Mouse (Mus musculus): ENCODE measurements around the gene Alppl2.

Gene Alppl2

GRCm38 (mm10) chr1:87089828-87090227 is at the start of gene Alppl2:
Alppl2 (minus strand) TSS chr1:87089928.
- no peak for DNase-seq (ENCODE audit: low read depth)

DNA sequence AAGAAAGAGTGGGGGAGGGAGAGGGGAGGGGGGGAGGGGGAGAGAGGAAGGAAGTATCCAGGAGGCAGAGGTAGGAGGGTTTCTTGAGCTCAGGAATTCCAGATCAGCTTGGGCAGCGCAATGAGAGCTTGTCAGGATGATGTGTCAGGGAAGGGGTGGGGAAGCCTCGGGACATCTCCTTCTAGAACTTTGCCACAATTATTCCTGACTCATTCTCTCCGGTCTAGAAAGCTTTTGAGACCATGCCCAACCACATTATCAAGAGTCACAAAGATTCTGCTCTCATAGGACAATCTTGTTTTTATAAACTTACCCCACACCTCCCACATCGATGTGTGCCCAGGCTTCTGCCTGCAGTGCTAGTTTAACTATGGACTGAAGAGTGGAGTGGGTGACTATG is 42.1 kb upstream of the Alppl2 start:
- peak; percentile 11 for DNase-seq (ENCODE audit: low read depth)

GRCm38 (mm10) chr1:87127206-87128030 is 37.7 kb upstream of the Alppl2 start:
- DNase-seq (ENCODE audit: low read depth), result no peak

GRCm38 (mm10) chr1:87124673-87125072 is 34.9 kb upstream of the Alppl2 start, which contains the start of gene Akp3:
Akp3 (plus strand) TSS chr1:87124973.
- DNase-seq (ENCODE audit: low read depth), result no peak

GRCm38 (mm10) chr1:87114784-87115183 is 25.1 kb upstream of the Alppl2 start:
- DNase-seq (ENCODE audit: low read depth), result no peak

GRCm38 (mm10) chr1:87111719-87112354 is 22.1 kb upstream of the Alppl2 start:
- no peak for DNase-seq (ENCODE audit: low read depth)

- DNase-seq (ENCODE audit: low read depth), result no peak
Measured at GRCm38 (mm10) chr1:87108564-87108963, 18.8 kb upstream of the Alppl2 start.

GRCm38 (mm10) chr1:87106536-87106935 is 16.8 kb upstream of the Alppl2 start:
- DNase-seq (ENCODE audit: low read depth), result no peak

DNA sequence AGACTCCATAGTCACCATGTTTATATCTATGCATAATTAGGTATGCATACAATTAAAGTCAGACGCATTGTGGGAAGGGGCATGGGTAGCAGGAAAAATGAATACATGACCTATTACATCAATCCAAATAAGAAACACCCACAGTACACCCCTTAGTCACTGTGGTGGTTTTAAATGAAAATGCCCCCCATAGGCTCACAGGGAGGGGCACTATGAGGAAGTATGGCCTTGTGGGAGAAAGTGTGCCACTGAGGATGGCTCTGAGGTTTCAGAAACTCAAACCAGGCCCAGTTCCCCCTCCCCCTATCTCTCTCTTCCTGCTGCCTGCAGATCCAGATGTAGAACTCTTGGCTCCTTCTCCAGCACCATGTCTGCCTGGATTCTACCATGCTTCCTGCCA is 14.2 kb upstream of the Alppl2 start:
- DNase-seq (ENCODE audit: low read depth), result no peak

DNA sequence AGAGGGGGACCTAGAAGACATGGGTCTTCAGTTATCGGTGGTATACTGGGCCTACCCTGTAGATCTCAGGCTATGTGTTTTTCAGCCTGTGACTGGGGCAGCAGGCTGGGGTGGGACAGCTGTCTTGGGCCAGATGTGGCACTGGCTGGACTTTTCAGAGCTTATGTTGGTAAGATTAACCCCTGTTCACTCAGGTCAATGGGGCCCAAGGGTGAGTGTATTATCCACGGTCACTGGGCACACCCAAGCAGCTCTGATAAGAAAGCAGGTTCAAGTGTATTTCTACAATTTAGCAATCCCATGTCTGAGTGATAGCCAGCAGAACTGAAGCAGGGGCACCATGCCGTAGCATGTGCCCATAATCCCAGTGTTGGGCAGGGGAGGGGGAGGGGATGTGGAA is 12.4 kb upstream of the Alppl2 start:
- no peak for DNase-seq (ENCODE audit: low read depth)

DNA sequence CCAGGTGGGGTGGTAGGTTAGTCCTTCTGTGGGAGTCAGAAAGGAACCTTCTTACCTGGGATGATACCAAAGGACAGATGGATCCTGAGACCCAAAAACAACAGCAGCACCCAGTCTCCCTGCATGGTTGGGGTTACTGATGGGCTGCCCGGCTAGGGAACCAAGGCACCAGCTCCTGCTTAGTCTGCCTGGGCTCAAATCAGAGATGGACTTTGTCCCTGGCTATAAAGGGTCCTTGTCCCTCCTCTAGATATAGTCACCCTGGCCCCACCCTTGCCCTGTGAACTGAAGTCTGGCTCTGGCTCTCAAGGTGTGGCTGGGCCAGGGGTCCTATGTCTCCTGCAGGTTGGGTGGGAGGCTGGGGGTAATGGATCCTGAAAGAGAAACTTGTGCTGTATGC is 11.7 kb upstream of the Alppl2 start, which contains the start of gene Alpi:
Alpi (minus strand) TSS at position 196 of the 400 bp plus-strand sequence.
- DNase-seq (ENCODE audit: low read depth), result no peak

DNA sequence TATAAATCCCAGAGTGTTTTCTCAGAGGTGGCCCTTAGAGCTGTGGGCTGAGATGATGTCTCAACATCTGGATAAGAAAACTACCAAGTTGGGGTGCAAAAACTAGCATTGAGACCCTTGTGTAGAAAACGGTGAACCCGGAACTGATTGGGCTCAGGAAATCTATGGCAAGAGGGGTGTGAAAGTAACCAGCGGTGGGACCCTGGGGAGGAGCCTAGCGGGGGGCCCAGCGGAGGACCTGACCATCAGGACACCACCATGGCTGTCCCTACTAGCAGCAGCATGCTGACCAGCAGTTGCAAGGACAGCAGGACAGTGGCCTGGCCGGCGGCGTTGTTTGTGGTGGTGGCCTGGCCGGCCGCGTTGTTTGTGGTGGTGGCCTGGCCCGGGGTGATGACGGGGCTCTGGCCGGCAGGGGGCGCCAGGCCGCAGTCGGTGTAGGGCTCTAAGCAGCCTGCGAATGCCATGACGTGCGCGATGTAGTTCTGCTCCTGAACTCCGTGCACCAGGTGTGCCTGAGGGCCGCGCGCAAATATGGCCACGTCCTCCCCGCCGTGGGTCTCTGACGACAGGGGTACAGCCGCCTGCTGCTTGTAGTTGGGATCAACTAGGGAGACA is 8.7 kb upstream of the Alppl2 start:
- DNase-seq (ENCODE audit: low read depth), result no peak

DNA sequence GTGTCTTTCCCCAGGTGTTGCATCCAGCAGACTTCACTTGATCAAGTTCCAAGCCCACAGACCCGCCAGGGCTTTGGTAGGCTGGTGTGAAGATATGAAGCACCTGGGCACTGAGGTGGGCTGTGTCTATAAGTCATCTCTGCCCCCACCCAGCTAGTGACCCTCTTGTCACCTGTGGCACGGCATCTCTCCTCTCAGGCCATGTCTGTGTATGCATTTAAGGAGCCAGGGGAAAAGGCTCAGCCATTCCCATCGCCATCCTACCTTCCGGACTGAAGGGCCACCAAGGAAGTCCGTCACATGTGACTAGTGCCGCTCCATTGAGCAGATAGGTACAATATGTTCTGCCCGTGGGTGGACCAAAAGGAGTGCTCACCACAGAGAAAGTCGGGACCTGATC is 5.9 kb upstream of the Alppl2 start:
- no peak for DNase-seq (ENCODE audit: low read depth)

DNA sequence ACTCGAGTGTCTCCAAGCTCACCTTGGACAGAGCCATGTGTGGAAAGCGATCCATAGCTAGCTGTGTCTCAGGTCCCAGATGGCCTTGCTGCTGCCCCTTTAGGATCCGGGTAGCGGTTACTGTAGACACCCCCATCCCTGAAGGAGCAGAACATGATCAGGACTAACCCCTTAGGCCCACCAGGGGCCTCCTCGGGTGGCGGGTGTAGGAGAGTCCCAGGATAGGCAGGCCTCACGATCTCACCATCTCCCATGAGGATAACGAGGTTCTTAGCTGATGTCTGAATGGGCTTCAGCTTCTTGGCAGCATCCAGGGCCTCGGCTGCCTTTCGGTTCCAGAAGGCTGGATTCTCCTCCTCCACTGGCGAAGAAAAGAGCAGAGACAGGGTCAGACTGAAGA is 477 bp downstream of the Alppl2 start:
- DNase-seq (ENCODE audit: low read depth), result no peak

- DNase-seq (ENCODE audit: low read depth), result no peak
Measured at GRCm38 (mm10) chr1:87086964-87087363, 2.8 kb downstream of the Alppl2 start.

DNA sequence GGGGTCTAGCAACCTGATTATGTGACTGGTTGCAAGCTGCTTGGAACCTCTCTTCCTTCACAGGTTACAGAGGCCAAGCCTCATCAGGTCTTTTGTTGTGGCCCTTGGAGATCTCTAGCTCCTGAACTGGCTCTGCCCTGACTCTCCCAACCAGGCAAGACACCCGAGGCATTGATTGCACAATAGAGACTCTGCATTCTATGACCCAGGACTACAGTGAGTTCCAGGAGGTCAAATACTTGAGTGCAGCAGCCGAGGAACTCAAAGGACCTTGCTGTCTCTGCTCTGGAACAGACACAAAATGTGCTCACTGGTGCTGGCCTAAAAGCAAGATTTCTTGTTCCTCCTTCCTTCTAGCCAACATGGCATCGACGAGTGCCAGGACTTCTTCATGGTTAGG is 3.5 kb downstream of the Alppl2 start:
- no peak for DNase-seq (ENCODE audit: low read depth)

- no peak for DNase-seq (ENCODE audit: low read depth)
Measured at GRCm38 (mm10) chr1:87073776-87074175, 16.0 kb downstream of the Alppl2 start.

- DNase-seq (ENCODE audit: low read depth), result no peak
Measured at GRCm38 (mm10) chr1:87070720-87071119, 19.0 kb downstream of the Alppl2 start.

GRCm38 (mm10) chr1:87060913-87061312 is 28.8 kb downstream of the Alppl2 start:
- no peak for DNase-seq (ENCODE audit: low read depth)

DNA sequence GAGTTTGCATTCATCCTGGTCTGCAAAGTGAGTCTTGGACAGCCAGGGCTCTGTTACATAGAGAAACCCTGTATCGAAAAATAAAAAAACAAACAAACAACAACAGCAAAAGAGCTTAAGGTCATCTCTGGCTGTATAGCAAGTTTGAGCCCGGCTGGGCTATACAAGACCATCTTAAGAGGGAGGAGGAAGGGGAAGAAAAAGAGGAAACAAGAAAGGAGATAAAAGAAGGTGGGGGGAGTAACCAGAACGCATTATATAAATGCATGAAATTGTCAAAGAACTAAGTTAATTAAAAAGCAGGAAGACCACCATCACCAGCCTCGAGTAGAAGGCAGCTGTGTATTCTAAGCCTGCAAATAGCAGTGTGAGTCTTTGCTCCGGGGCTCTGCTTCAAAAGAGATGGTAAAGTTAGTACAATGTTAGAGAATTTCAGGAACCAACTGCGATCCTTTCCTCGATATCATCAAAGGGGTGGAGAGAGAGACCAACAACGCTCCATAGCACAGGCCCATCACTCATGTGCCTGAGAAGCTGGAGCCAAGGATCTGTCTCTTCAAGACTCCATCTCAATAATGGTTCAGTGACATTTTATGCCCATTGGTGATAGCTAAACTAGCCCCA is 30.6 kb downstream of the Alppl2 start:
- DNase-seq (ENCODE audit: low read depth), result no peak

DNA sequence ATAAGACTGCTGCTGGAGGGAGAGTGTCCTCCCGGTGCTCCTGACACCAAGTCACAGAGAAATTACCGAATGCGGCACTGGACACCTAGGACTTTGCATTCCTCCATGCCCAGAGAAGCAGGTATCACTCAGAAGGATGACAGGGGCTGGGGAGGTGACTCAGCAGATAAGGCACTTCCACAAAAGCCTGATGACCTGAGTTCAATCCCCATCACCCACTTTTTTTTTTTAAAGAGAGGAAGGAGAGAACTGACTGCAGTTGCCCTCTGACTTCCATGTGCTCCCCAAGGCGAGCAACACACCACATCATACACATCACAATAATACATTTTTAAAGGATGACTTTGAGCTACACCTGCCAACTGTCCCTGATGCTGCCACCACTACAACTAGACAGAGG is 32.7 kb downstream of the Alppl2 start:
- no peak for DNase-seq (ENCODE audit: low read depth)

DNA sequence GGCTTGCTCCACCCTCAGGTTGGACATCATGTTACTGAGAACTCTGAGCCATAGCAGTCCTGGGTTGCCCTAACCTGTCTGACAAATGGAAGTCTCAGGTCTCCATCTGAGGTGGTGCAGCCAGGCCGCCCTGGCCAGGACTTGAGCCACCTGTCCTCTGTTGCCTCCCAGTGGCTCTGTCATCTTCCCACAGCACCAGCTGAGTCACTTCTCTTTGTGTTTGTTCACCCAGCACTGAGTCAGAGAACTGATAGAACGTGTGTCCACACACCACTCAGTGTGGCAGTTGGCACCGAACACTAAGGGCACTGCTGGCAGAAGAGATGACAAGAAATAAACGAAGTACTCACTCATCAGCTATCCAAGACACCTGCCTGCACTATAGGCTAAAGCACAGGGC is 38.4 kb downstream of the Alppl2 start:
- no peak for DNase-seq (ENCODE audit: low read depth)

- DNase-seq (ENCODE audit: low read depth), result no peak
Measured at GRCm38 (mm10) chr1:87050700-87051099, 39.0 kb downstream of the Alppl2 start.
